Mouse (Mus musculus): ENCODE data around the gene Srsf3.
"Not testable (repeated sequence)": the region's sequence is repeated elsewhere in the genome, so short reads cannot be mapped to it uniquely, and the experiment has no call there.

The Srsf3 gene

DNA sequence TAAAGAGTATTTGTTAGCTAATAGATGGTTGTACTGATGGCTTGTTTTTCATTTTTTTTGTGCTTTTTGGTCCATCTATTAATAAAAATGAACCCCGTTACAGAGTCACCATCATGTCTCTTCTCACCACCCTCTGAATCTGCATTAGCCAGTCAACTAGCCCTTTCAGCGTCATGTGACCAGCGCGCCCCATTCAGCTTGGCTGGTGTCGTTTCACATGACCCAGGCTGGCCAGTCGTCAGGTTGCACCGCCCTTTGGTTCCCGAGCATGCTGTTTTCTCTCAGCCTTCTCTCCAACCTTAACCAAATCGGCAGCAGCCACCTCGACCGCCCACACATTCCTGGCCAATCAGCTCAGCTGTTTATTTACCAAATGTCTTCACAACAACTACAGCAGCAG, 6.9 kb downstream of the Srsf3 start:
- in situ Hi-C loops (cut with MboI; ENCODE audit: low pct_unique_long_range_greater_than_20kb in 1 of 2, low sequenced_read_pairs in 2 of 2, unreplicated experiment in 1 of 2) = no loop called here

DNA sequence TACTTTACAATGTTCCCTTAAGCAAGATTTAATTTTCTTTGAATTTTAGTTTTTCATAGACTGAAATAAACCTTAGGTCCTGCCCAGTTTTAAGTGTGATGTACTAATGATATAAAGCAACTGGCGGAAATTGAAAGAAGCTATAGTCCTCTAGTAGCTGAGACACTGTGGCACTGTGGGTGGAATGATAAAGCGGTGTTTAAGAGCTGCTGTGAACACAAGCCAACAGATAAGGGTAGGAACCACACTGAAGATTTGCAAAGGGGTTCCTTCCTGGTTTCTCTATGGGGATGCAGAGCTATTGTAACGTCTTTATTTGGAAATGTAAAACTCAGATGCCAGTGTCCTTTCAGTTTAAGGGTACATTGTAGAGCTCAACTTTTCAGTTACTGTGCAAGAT, 9.2 kb downstream of the Srsf3 start:
- in situ Hi-C loops (cut with MboI; ENCODE audit: low pct_unique_long_range_greater_than_20kb in 1 of 2, low sequenced_read_pairs in 2 of 2, unreplicated experiment in 1 of 2) = not testable (repeated sequence)

DNA sequence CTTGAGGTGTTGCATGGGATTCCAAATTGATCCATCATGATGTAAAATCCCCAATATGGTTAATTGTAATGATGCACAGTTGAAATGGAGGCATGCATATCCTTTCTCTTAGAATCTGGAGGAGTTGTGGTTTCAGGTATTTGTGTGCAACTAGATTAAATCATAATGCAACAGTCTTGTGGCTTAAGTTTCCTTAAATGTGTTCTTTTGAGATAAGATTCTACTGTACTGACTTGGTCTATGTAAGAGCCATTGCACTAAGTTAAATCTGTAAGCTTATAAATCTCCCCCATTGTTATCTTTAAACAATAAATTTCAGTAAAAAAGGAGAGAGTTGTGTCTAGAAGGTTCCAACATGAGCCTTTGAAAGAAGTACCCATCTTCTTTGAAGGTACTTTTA, 10.1 kb downstream of the Srsf3 start:
- in situ Hi-C loops (cut with MboI; ENCODE audit: low pct_unique_long_range_greater_than_20kb in 1 of 2, low sequenced_read_pairs in 2 of 2, unreplicated experiment in 1 of 2) = no loop called here

DNA sequence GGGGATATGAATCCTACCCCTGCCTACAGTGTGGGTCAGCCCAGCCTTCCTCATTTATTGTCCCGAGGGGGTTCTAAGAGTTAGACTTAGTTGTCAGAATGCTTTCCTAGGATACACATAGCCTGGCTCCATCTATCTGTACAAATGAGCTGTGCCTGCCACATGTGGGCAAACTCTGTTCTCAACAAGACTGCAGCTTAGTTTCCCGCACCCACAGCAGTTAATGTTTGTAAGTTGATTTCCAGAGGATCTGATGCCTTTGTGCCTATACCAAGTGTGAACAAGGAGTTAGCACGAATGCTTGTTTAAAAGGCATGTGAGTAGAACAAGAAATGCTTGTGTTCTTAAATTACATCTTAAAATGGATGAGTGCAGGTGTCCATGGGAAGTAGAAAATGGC, 11.2 kb downstream of the Srsf3 start:
- in situ Hi-C loops (cut with MboI; ENCODE audit: low pct_unique_long_range_greater_than_20kb in 1 of 2, low sequenced_read_pairs in 2 of 2, unreplicated experiment in 1 of 2) = no loop called here

DNA sequence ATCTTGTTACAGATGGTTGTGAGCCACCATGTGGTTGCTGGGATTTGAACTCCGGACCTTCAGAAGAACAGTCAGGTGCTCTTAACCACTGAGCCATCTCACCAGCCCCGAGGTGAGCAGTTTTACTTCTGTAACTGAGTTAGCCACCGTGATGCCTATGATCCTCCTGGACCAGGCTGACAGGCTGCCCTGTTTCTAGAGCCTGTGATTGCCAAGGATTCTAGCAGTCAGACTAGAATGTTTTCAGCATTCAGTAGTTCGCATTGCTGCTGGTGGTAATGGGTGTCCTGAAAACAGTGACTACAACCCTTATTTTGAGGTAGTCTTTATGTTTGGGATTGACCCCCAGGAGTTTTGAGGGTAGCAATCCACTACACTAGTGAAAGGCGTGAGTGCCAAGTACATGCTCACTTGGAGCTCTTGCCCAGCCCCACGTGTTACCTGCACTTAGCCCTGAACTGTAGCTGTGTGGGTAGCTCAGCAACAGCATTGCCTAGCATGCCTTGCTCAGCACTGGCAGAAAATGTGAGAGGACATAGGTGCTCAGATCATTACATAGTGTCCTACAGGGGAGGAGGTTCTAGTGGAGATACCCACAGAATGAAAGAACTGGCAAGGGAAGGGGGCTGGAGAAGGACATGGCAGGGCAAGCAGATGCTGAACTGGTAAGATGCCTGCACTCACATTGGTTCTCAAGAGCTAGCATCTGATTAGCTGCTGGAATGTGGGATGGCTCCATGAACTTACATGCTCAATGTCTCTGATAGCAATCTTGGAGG, 11.9 kb downstream of the Srsf3 start:
- in situ Hi-C loops (cut with MboI; ENCODE audit: low pct_unique_long_range_greater_than_20kb in 1 of 2, low sequenced_read_pairs in 2 of 2, unreplicated experiment in 1 of 2) = no loop called here

DNA sequence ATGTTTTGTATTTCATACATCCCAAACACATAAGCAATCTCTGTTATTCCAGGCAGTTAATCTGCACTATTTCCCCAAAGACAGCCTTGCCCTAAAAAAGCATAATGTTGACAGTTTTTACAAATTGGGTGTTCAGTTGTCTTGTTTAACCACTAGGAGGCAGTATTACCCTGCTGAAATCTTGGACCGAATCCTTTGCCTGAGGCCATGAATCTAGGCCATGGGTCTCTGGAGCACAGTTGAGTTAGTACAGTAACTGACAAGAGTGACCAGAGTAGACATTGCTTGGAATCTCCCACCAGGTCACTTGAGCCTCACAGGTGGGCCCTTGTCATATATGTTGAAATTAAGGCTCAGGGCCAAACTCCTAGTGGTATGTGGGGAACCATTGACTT, 12.5 kb downstream of the Srsf3 start:
- in situ Hi-C loops (cut with MboI; ENCODE audit: low pct_unique_long_range_greater_than_20kb in 1 of 2, low sequenced_read_pairs in 2 of 2, unreplicated experiment in 1 of 2) = loop anchor here (5.0 kb wide), 2 partner anchors 47 to 202 kb away; partner anchors contain the start of gene Cdkn1a (in 1 of the 2)

DNA sequence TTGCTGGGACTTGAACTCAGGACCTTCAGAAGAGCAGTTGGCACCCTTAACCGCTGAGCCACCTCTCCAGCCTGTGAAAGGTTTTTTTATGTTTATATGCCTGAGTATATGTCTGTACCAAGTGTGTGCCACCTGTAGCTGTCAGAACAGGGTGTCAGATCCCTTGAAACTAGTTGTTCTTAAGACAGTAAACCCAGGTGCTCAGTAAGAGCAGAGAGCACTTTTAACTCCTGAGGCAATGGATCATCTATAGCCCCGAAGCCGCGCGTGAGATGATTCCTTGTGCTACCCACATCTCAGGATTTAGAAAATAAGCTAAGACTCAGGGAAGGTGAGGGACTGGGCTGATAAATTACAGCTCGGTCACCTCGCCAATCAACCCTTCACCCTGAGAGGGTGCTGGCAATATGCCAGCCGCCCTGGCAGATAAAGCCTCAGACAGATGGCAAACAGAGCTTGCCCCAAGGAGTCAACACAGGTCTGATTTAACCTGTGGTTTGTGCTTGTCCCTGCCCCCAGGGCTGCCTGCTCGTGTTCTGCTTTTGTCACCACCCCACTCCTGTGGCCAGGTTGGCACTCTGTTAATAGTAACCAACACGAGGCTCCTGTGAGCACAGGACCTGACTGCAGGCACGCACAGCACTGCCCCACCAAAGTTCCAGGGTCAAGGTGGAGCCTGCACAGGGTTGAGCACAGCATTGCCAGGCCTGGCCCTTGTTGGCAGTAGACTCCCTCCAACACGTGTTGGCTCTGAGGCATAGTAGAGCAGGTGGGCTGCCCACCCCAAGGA, 13.5 kb downstream of the Srsf3 start:
- in situ Hi-C loops (cut with MboI; ENCODE audit: low pct_unique_long_range_greater_than_20kb in 1 of 2, low sequenced_read_pairs in 2 of 2, unreplicated experiment in 1 of 2) = loop anchor here (5.0 kb wide), 2 partner anchors 46 to 201 kb away; partner anchors contain the start of gene Cdkn1a (in 1 of the 2)

DNA sequence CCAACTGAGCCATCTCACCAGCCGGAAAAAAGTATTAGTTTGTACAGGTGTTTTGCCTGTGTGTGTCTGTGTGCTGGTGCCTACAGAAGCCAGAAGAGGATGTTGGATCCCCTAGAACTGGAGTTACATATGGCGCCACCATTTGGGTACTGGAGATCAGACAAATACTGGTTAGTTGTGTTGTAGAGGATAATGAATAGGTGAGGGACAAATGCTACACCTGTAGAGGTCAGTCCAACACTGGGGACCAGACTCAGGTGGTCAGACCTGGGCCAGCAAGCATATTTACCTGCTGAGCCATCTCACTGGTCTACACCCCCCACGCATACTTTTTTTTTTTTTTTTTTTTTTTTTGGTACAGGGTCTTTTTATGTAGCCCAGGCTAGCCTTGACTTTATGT, 14.4 kb downstream of the Srsf3 start:
- in situ Hi-C loops (cut with MboI; ENCODE audit: low pct_unique_long_range_greater_than_20kb in 1 of 2, low sequenced_read_pairs in 2 of 2, unreplicated experiment in 1 of 2) = loop anchor here (5.0 kb wide), 2 partner anchors 45 to 200 kb away; partner anchors contain the start of gene Cdkn1a (in 1 of the 2)

DNA sequence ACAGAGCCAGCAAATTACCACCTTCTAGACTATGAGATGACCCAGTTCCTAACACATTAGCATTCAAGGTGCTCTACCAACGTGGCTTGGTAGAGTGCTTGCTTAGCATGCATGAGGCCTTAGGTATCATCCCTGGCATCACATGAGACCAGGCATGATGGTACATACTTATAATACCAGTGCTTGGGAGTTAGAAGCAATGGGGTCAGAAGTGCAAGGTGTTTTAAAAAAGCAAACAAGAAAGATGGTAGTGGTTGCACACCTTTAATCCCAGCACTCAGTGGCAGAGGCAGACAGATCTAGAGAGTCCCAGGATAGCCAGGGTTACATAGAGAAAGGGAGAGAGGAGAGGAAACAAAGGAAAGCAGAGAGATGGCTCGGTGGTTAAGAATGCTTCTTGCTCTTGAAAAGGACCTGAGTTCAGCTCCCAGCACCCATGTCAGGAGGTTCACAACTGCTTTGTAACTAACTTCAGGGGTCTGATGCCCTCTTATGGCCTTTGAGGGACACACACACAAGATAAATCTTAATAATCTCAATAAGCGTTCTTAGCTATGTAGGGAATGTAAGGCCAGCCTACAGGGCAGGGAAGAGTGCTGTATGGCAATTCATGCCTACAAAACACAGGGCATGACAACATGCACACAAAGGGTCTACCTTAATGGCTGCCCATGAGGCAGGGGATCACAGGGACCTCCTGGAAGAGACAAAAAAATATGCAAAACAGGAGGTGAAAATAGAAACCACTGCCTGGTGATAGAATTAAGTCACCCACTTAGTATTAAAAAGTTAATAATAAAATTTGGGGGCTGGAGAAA, 15.5 kb downstream of the Srsf3 start:
- in situ Hi-C loops (cut with MboI; ENCODE audit: low pct_unique_long_range_greater_than_20kb in 1 of 2, low sequenced_read_pairs in 2 of 2, unreplicated experiment in 1 of 2) = loop anchor here (5.0 kb wide), 2 partner anchors 44 to 199 kb away; partner anchors contain the start of gene Cdkn1a (in 1 of the 2)

DNA sequence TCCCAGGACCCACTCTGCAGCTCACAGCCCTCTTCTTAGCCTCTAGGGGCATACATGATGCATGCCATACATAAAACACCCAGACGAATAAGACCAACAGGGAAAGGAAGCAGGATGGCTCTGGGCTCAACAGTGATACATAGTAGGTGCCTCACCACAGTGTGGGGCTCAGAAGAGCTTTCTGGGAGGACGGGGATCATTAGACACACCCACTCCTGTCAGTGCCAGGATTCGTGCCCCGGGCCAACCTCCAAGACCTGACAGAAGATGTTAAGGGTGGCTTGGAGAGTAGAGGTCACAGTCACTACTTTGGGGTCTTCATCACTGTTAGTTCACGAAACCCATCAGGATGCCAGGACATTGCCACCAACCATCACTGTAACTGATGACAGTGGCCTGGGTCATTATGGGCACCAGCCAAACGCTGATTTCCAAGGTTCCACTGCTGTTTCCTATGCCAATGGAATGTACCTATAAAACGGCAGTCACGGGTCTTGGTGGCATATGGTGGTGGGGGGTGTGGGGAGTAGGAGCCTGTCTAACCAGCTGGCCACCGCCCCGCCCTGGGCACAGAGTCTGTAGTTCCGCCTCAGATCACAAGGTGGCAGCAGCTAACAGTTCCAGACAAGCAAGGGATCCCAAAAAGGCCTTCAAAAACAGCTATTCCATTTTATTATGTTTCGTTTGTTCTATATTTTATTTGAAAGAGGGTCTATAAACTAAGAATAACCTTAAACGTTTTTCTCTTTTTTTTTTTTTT, 16.5 kb downstream of the Srsf3 start:
- in situ Hi-C loops (cut with MboI; ENCODE audit: low pct_unique_long_range_greater_than_20kb in 1 of 2, low sequenced_read_pairs in 2 of 2, unreplicated experiment in 1 of 2) = loop anchor here (5.0 kb wide), 2 partner anchors 43 to 198 kb away; partner anchors contain the start of gene Cdkn1a (in 1 of the 2)

DNA sequence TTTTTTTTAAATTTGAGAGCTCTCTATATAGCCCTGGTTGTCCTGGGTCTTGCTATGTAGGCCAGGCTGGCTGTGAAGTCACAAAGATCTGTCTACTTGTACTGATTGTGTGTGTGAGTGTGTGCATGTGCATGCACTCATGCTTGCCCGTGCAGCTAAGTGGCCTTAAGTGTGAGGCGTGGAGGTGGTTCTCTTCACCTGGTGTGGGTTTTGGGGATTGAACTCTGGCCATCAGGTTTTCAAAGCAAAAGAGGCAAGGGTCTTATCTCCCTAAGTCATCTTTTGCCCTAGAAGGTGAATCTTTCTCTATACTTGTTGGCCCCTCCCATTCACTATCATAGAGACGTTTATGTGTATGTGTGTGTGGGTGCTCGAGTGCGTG, 17.1 kb downstream of the Srsf3 start:
- in situ Hi-C loops (cut with MboI; ENCODE audit: low pct_unique_long_range_greater_than_20kb in 1 of 2, low sequenced_read_pairs in 2 of 2, unreplicated experiment in 1 of 2) = loop anchor here (5.0 kb wide), 2 partner anchors 43 to 198 kb away; partner anchors contain the start of gene Cdkn1a (in 1 of the 2)

DNA sequence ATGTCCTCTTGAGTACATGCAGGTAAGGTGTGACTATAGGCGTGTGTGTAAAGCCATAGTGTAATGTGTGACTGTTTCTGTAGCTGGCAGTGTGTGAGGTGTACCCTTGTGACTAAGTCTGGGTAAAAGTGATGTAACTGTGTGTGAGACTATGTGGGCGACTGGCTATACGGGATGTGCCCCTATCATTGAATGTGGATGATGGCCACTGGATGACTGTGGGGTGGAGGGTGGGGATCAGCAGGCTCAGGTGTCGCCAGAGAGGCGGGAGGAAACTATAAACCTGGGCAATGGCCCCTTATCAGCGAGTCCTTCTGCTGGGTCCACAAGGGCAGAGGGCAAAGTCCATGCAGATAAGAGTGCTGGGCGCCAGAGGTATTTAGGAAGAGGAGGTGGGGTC, 17.5 kb downstream of the Srsf3 start:
- in situ Hi-C loops (cut with MboI; ENCODE audit: low pct_unique_long_range_greater_than_20kb in 1 of 2, low sequenced_read_pairs in 2 of 2, unreplicated experiment in 1 of 2) = loop anchor here (5.0 kb wide), 4 partner anchors 42 to 197 kb away; partner anchors contain the start of gene Cdkn1a (in 2 of the 2)

DNA sequence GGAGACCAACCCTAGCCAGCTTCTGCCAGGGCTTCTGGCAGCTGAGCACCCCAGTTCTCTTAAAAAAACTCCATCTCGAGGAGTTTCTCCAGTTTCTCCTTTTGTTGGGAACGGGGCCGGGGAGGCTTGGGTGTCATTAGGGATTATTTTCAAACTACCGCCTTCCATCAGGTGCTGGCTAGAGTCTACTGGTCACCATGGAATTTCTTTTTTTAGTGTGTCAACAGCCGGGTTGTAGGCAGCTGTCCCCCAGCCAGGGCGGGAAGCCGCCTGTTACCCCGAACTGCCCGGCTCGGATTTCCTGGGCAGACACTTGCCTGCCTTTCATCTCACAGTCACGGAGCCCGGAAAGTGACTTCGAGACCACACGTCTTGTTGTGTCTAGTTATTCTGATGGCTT, 18.4 kb downstream of the Srsf3 start:
- in situ Hi-C loops (cut with MboI; ENCODE audit: low pct_unique_long_range_greater_than_20kb in 1 of 2, low sequenced_read_pairs in 2 of 2, unreplicated experiment in 1 of 2) = loop anchor here (5.0 kb wide), 3 partner anchors 42 to 127 kb away; partner anchors contain the start of gene Cdkn1a (in 1 of the 2)

DNA sequence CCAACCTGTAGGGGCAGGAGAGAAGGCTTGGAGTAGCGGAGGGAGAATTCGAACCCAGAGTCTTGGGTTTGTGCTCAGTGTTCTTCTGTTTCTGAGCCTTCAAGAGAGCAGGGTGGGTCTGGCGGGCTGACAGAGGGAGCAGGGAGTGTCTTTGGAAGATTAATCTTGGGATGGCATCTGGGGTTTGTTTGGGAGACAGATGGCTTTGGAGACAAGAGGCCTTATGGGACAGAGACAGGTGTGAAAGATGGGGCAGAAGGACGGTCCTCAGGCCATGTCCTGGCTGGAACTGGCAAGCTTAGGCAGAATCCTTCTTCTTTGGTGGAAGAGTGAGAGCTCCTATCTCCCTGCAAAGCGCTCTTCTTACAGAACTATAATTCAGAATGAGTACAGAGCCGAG, 20.6 kb downstream of the Srsf3 start:
- in situ Hi-C loops (cut with MboI; ENCODE audit: low pct_unique_long_range_greater_than_20kb in 1 of 2, low sequenced_read_pairs in 2 of 2, unreplicated experiment in 1 of 2) = loop anchor here (5.0 kb wide), 3 partner anchors 39 to 124 kb away; partner anchors contain the start of gene Cdkn1a (in 1 of the 2)

DNA sequence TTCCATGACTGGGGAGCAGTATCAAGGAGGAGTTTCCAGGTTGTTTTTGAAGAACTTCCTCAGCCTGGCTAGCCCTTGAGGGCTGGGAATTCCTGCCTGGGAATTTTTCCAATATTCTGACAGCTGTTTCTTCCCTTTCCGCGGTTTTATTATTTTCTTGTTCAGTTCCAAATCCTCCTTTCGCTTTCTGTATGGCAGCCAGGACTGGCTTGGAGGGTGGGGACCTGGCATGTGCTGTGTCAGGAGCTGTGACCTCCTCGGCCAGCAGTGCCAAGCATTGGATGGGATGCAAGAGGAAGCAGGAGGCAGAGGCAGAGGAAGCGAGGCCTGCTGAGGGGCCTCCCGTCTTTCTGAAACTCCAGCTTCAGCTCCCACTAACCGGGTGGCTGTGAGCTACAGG, 21.4 kb downstream of the Srsf3 start:
- in situ Hi-C loops (cut with MboI; ENCODE audit: low pct_unique_long_range_greater_than_20kb in 1 of 2, low sequenced_read_pairs in 2 of 2, unreplicated experiment in 1 of 2) = loop anchor here (5.0 kb wide), 3 partner anchors 38 to 123 kb away; partner anchors contain the start of gene Cdkn1a (in 1 of the 2)

DNA sequence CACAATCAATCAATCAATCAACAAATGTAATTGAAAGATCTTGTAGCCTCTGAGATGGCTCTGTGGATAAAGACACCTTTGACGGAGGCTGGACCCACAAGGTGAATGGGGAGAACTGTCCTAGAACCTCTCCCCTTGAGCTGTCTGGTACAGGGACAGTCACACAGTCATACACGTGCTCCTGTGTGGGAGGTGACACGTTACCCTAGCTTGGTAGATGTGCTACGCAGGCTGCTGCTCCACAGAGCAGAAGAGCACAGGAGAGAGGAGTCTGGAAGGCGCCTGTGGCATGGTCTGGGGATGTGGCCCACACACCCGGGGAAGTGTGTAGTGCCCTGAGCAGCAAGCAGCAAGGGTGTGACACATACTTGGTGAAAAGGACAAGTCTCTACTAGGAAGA, 22.0 kb downstream of the Srsf3 start:
- in situ Hi-C loops (cut with MboI; ENCODE audit: low pct_unique_long_range_greater_than_20kb in 1 of 2, low sequenced_read_pairs in 2 of 2, unreplicated experiment in 1 of 2) = loop anchor here (5.0 kb wide), 3 partner anchors 38 to 123 kb away; partner anchors contain the start of gene Cdkn1a (in 1 of the 2)

DNA sequence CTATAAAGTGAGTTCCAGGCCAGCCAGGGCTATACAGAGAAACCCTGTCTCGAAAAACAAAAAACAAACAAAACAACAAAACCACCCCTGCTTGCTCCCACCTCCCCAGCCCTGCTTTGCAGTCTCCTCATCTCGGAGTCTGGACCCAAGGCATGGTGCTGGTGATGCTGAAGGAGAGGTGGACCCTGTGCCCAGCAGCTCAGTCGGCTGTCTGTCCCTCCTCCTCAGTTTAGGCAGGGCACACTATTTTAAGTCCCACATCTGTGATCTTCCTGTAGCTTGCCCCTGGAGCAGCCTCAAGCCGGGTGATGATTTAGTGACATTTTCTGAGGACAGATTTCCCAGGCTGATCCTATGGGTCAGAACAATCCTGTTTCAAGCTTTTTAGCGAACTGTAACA, 23.2 kb downstream of the Srsf3 start:
- in situ Hi-C loops (cut with MboI; ENCODE audit: low pct_unique_long_range_greater_than_20kb in 1 of 2, low sequenced_read_pairs in 2 of 2, unreplicated experiment in 1 of 2) = no loop called here

All from mouse embryonic stem cell (cell line).